Mouse (Mus musculus) embryonic fibroblast, embryonic 13.5 days (primary cell): ENCODE data around the gene Mylk4.

ENCODE experiments used
- CTCF ChIP-seq: IDR thresholded peaks from 2 replicates; pipeline ENCODE4 v1.5.1; 2011; ENCODE audit warnings: mild to moderate bottlenecking, control low read depth, low read length, moderate library complexity, borderline replicate concordance; ENCODE audit not compliant: insufficient read depth
- POLR2A ChIP-seq: IDR thresholded peaks from 2 replicates; pipeline ENCODE4 v1.6.1; 2011; ENCODE audit warnings: low read depth, mild to moderate bottlenecking, control low read depth, low read length, moderate library complexity

DNA sequence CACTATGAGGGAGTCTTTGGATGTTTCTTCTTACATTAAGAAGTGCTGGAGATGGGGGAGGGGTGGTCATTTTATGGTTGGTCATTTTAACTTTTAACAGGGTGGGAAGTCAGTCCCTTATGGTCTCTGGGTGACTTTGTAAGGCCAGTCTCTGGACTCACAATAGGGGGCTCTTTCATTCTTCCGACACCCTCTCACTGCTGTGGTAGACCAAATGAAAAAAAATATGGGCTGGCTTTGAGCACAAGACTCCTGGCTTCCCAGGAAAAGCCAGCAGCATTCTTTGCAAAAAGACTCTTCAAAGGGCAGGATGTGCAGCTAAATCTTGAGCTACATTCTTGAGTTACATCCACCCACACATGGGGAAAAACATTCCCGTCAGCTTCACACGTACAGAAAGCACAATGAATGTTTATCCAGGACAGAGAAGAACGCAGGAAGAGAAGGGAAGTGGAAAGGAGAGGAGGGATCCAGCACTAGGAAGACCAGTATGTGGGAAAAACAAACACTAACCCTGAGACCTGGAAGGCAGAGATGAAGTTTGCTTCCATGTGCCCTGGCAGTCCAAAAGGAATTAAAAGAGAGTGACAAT, 31.6 kb downstream of the Mylk4 start:
- no peak for TF ChIP-seq CTCF
- no peak for TF ChIP-seq POLR2A
